25 mouse cellular contexts compared by ENCODE assay signal in the genomic region with DNA sequence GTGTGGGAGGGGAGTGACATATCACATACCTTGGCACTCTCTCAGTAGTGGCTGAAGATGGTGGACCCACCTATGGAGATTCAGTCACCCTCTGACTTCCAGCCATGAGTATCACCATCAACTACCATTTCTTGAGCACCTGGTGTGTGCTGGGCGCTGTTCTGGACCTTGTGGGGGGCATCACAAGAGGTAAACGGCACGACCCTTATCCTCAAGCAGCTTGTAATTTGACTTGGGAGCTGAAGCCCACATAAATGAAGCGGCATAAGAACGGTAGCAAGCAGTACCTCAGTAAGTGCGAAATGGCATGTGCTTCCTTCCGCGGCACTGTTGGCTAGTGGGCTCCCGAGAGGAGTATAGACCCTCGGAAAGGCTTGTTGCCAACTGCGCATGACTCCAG. TPM values are rescaled to one million over a fixed set of nuclear protein-coding genes. Genes with fewer than 3 reads are reported as not detected.
DNase-seq lines count a peak whose midpoint lies in the region; ATAC-seq and TF ChIP-seq lines count a peak whose summit lies in the region.
"Had no signal": no experiment of that assay in that cellular context is flagged by ENCODE, and none has a peak within 500 bp of the region (broad histone marks: within the 10 kb centered on the region; RNA-seq: fewer than 3 reads in every experiment).

No protein-coding gene starts in this region.

- no peak for TF ChIP-seq RAD21 in CH12.LX (IDR thresholded peaks at IDR 0.05; ENCODE audit: low read depth, low read length)

- H3K36me3 ChIP-seq in hindbrain, embryonic 10.5 days: no peaks in the 10 kb centered on the region
- no peaks in the 10 kb centered on the region for H3K36me3 ChIP-seq in hindbrain, postnatal 0 days (ENCODE audit: insufficient read depth, low read length)
- H3K36me3 ChIP-seq in midbrain, embryonic 11.5 days (ENCODE audit: control insufficient read depth, insufficient read depth, low read length): no peaks in the 10 kb centered on the region
- no peaks in the 10 kb centered on the region for H3K36me3 ChIP-seq in midbrain, embryonic 14.5 days (ENCODE audit: control insufficient read depth, insufficient read depth, low read length)
- peaks cover 0 to 6% of the 10 kb centered on the region in 2 experiments for H3K36me3 ChIP-seq in CH12.LX (replicated peaks in 1 of 2; ENCODE audit: control insufficient read depth in 1 of 2, insufficient read depth in 1 of 2, low read length in 1 of 2)
- no peaks in the 10 kb centered on the region for H3K36me3 ChIP-seq in embryonic facial prominence, embryonic 15.5 days
- H3K36me3 ChIP-seq: embryonic facial prominence, embryonic 12.5 days; limb, embryonic 15.5 days; midbrain, embryonic 15.5 days had no signal

- TF ChIP-seq EP300 in CH12.LX (IDR thresholded peaks at IDR 0.05; ENCODE audit: low read length): no peak

- H3K79me2 ChIP-seq in CH12.LX (replicated peaks; ENCODE audit: control insufficient read depth, extremely low read depth, insufficient read depth, poor library complexity, severe bottlenecking): no peaks in the 10 kb centered on the region

- peaks cover 17% of the 10 kb centered on the region for H3K27me3 ChIP-seq in hindbrain, embryonic 10.5 days (ENCODE audit: insufficient read depth, poor library complexity, severe bottlenecking)
- H3K27me3 ChIP-seq in hindbrain, postnatal 0 days (ENCODE audit: insufficient read depth, low read length): no peaks in the 10 kb centered on the region
- H3K27me3 ChIP-seq in midbrain, embryonic 11.5 days (ENCODE audit: control insufficient read depth, insufficient read depth, low read length): no peaks in the 10 kb centered on the region
- H3K27me3 ChIP-seq in midbrain, embryonic 14.5 days (ENCODE audit: control insufficient read depth, insufficient read depth, low read length): no peaks in the 10 kb centered on the region
- no peaks in the 10 kb centered on the region for H3K27me3 ChIP-seq in CH12.LX (replicated peaks)
- peaks cover 8% of the 10 kb centered on the region for H3K27me3 ChIP-seq in embryonic facial prominence, embryonic 15.5 days
- H3K27me3 ChIP-seq: embryonic facial prominence, embryonic 12.5 days had no signal

- TF ChIP-seq POLR2A in CH12.LX (IDR thresholded peaks at IDR 0.05; ENCODE audit: low read depth, low read length): no peak

- dilution Hi-C loops in CH12.LX (cut with MboI; ENCODE audit: extremely low pct_ligation_motif_present, extremely low pct_unique_long_range_greater_than_20kb, low sequenced_read_pairs): no loop called here

- H3K4me2 ChIP-seq in hindbrain, postnatal 0 days (ENCODE audit: low read depth, low read length): no peak overlapping the region
- no peak overlapping the region for H3K4me2 ChIP-seq in midbrain, embryonic 11.5 days
- no peak overlapping the region for H3K4me2 ChIP-seq in midbrain, embryonic 14.5 days (ENCODE audit: low read length)
- peak overlapping the region; percentile 97 for H3K4me2 ChIP-seq in CH12.LX (ENCODE audit: insufficient read depth, low read depth, poor library complexity, severe bottlenecking)
- H3K4me2 ChIP-seq in embryonic facial prominence, embryonic 15.5 days (replicated peaks): no peak overlapping the region

- WGBS in hindbrain, embryonic 10.5 days: 53% methylated on average over 11 of the region's 11 CpGs
- 61% methylated on average over 11 of the region's 11 CpGs for WGBS in hindbrain, postnatal 0 days
- WGBS in midbrain, embryonic 11.5 days: 51% methylated on average over 11 of the region's 11 CpGs
- WGBS in midbrain, embryonic 14.5 days: 49% methylated on average over 11 of the region's 11 CpGs
- 55% methylated on average over 11 of the region's 11 CpGs for WGBS in embryonic facial prominence, embryonic 15.5 days

- no peak overlapping the region for H3K27ac ChIP-seq in hindbrain, embryonic 10.5 days
- H3K27ac ChIP-seq in hindbrain, postnatal 0 days: no peak overlapping the region
- H3K27ac ChIP-seq in midbrain, embryonic 11.5 days (ENCODE audit: low read depth, low read length): no peak overlapping the region
- no peak overlapping the region for H3K27ac ChIP-seq in midbrain, embryonic 14.5 days (replicated peaks; ENCODE audit: low read depth, low read length)
- H3K27ac ChIP-seq in CH12.LX (ENCODE audit: insufficient read depth, low read depth): no peak overlapping the region
- no peak overlapping the region for H3K27ac ChIP-seq in embryonic facial prominence, embryonic 15.5 days (replicated peaks)
- H3K27ac ChIP-seq: embryonic facial prominence, embryonic 12.5 days; kidney, postnatal 0 days; limb, embryonic 15.5 days; midbrain, embryonic 15.5 days had no signal

- in situ Hi-C loops in CH12.LX (cut with MboI; ENCODE audit: low pct_ligation_motif_present, low pct_unique_long_range_greater_than_20kb, low sequenced_read_pairs): loop anchor here (10.0 kb wide), 1 partner anchor 47 kb away; no protein-coding TSS in a partner anchor

- H3K9ac ChIP-seq in hindbrain, postnatal 0 days (replicated peaks; ENCODE audit: low read length): no peak overlapping the region
- no peak overlapping the region for H3K9ac ChIP-seq in midbrain, embryonic 11.5 days (ENCODE audit: low read length)
- no peak overlapping the region for H3K9ac ChIP-seq in midbrain, embryonic 14.5 days (replicated peaks; ENCODE audit: low read length)
- H3K9ac ChIP-seq in CH12.LX (ENCODE audit: insufficient read depth, low read depth): no peak overlapping the region
- no peak overlapping the region for H3K9ac ChIP-seq in embryonic facial prominence, embryonic 15.5 days
- H3K9ac ChIP-seq: embryonic facial prominence, embryonic 12.5 days had no signal

- peaks cover 21% of the 10 kb centered on the region for H3K4me1 ChIP-seq in hindbrain, embryonic 10.5 days (replicated peaks)
- H3K4me1 ChIP-seq in hindbrain, postnatal 0 days (ENCODE audit: insufficient read depth, low read length): peaks cover 4% of the 10 kb centered on the region; the same call in 1 of the 2 replicates
- H3K4me1 ChIP-seq in midbrain, embryonic 11.5 days (ENCODE audit: control insufficient read depth, insufficient read depth, low read length): peaks cover 12% of the 10 kb centered on the region
- peaks cover 7% of the 10 kb centered on the region for H3K4me1 ChIP-seq in midbrain, embryonic 14.5 days (ENCODE audit: control insufficient read depth, insufficient read depth, low read length)
- H3K4me1 ChIP-seq in CH12.LX (ENCODE audit: control insufficient read depth in 1 of 2, insufficient read depth in 2 of 2): peaks cover 16 to 39% of the 10 kb centered on the region in 2 experiments
- H3K4me1 ChIP-seq in embryonic facial prominence, embryonic 15.5 days: peaks cover 13% of the 10 kb centered on the region

- no peak for ATAC-seq in hindbrain, postnatal 0 days
- ATAC-seq in midbrain, embryonic 11.5 days (ENCODE audit: low FRiP score): no peak
- ATAC-seq in midbrain, embryonic 14.5 days (ENCODE audit: low FRiP score, low TSS enrichment): no peak
- no peak for ATAC-seq in embryonic facial prominence, embryonic 15.5 days (ENCODE audit: insufficient number of reproducible peaks, low FRiP score, low TSS enrichment, low read depth)
- ATAC-seq: activated CD4-positive, CD25-positive, alpha-beta regulatory T cell, adult 4 months; midbrain, embryonic 15.5 days had no signal

- no peak for DNase-seq in hindbrain, embryonic 10.5 days (ENCODE audit: low spot score)
- DNase-seq in hindbrain, postnatal 0 days (ENCODE audit: low spot score): no peak
- peak; percentile 65 for DNase-seq in midbrain, embryonic 11.5 days (ENCODE audit: low spot score, missing footprints)
- no peak for DNase-seq in midbrain, embryonic 14.5 days
- no peak for DNase-seq in CH12.LX (ENCODE audit: extremely low read depth)
- no peak for DNase-seq in Muller cell, postnatal 12 days (ENCODE audit: inconsistent ontology term)
- no peak for DNase-seq in embryo, embryonic 10.5 days (ENCODE audit: low spot score)
- DNase-seq: adrenal gland, postnatal 10 days; cerebellum, adult 11 months; gastrocnemius, adult 2 months; heart, postnatal 14 days; kidney, adult 18-20 months; layer of hippocampus, postnatal 36 days; lung, embryonic 14.5 days; lung, postnatal 36 days; right cerebral cortex, adult 18-20 months; thymus, adult 2 months had no signal

- TF ChIP-seq CTCF in hindbrain, postnatal 0 days (IDR thresholded peaks at IDR 0.05; ENCODE audit: low read depth): no peak
- no peak for TF ChIP-seq CTCF in CH12.LX (conservative IDR thresholded peaks at IDR 0.05 in 1 of 2, IDR thresholded peaks at IDR 0.05 in 1 of 2; ENCODE audit: low read depth in 2 of 2, low read length in 2 of 2)

- H3K4me3 ChIP-seq in hindbrain, embryonic 10.5 days: 0 out of 2 replicates have a peak overlapping the region, but pooled peaks have one; percentile 86
- H3K4me3 ChIP-seq in hindbrain, postnatal 0 days (ENCODE audit: low read length): no peak overlapping the region
- H3K4me3 ChIP-seq in midbrain, embryonic 11.5 days (ENCODE audit: low read depth, low read length): no peak overlapping the region
- H3K4me3 ChIP-seq in midbrain, embryonic 14.5 days (replicated peaks; ENCODE audit: low read depth, low read length): no peak overlapping the region
- peak overlapping the region; percentile 9 to 31 (median 14) for H3K4me3 ChIP-seq in CH12.LX (replicated peaks in 1 of 3; ENCODE audit: low read depth in 2 of 3, low read length in 2 of 3, poor library complexity in 1 of 3)
- 0 out of 2 replicates have a peak overlapping the region, but pooled peaks have one; percentile 67 for H3K4me3 ChIP-seq in embryonic facial prominence, embryonic 15.5 days (replicated peaks)

- H3K9me3 ChIP-seq in hindbrain, embryonic 10.5 days: no peaks in the 10 kb centered on the region
- H3K9me3 ChIP-seq in hindbrain, postnatal 0 days (ENCODE audit: low read length): no peaks in the 10 kb centered on the region
- no peaks in the 10 kb centered on the region for H3K9me3 ChIP-seq in midbrain, embryonic 11.5 days (ENCODE audit: control insufficient read depth, low read length)
- no peaks in the 10 kb centered on the region for H3K9me3 ChIP-seq in midbrain, embryonic 14.5 days (ENCODE audit: control insufficient read depth, low read length)
- no peaks in the 10 kb centered on the region for H3K9me3 ChIP-seq in CH12.LX (replicated peaks; ENCODE audit: low read length)
- no peaks in the 10 kb centered on the region for H3K9me3 ChIP-seq in embryonic facial prominence, embryonic 15.5 days (replicated peaks)
- H3K9me3 ChIP-seq: embryonic facial prominence, embryonic 12.5 days; limb, embryonic 15.5 days; midbrain, embryonic 15.5 days had no signal

RNA-seq across cellular contexts. Expression of a gene that starts 1.2 kb away (rescaled TPM):
- 2.1 and 3.1 TPM in 2 replicates for polyA plus RNA-seq in hindbrain, embryonic 10.5 days (2016; fragmentation: Nextera tagmentation; extraction: Ambion mirVana)
- total RNA-seq in hindbrain, postnatal 0 days (2014; rRNA removed): 3.3 and 3.9 TPM in 2 replicates
- 3.9 and 4.0 TPM in 2 replicates for polyA plus RNA-seq in hindbrain, postnatal 0 days (2015; fragmentation: Nextera tagmentation; extraction: Ambion mirVana)
- polyA plus RNA-seq in midbrain, embryonic 11.5 days (2014; fragmentation: Nextera tagmentation; extraction: Ambion mirVana): 0.54 and 1.3 TPM in 2 replicates
- polyA plus RNA-seq in midbrain, embryonic 14.5 days (2014; fragmentation: Nextera tagmentation; extraction: Ambion mirVana): 2.4 and 3.4 TPM in 2 replicates
- total RNA-seq in CH12.LX (2012; rRNA removed): 1.2 and 1.8 TPM in 2 replicates
- total RNA-seq in CH12.LX (2014; rRNA removed): 1.1 and 1.6 TPM in 2 replicates
- polyA plus RNA-seq in CH12.LX (2012; ENCODE audit: insufficient read length, low read depth): 1.2 and 1.8 TPM in 2 replicates
- polyA plus RNA-seq in embryonic facial prominence, embryonic 15.5 days (2015; fragmentation: Nextera tagmentation; extraction: Ambion mirVana): 4.0 and 7.4 TPM in 2 replicates

RNA-seq across cellular contexts. Expression of a gene that starts 1.5 kb away (rescaled TPM):
- polyA plus RNA-seq in hindbrain, embryonic 10.5 days (2016; fragmentation: Nextera tagmentation; extraction: Ambion mirVana): 11.0 and 11.8 TPM in 2 replicates
- total RNA-seq in hindbrain, postnatal 0 days (2014; rRNA removed): 30.6 and 32.1 TPM in 2 replicates
- polyA plus RNA-seq in hindbrain, postnatal 0 days (2015; fragmentation: Nextera tagmentation; extraction: Ambion mirVana): 16.1 and 19.0 TPM in 2 replicates
- polyA plus RNA-seq in midbrain, embryonic 11.5 days (2014; fragmentation: Nextera tagmentation; extraction: Ambion mirVana): 8.5 and 8.6 TPM in 2 replicates
- polyA plus RNA-seq in midbrain, embryonic 14.5 days (2014; fragmentation: Nextera tagmentation; extraction: Ambion mirVana): 18.7 and 20.4 TPM in 2 replicates
- total RNA-seq in CH12.LX (2012; rRNA removed) (4.4 and 4.8 TPM in 2 replicates), CH12.LX (2014; rRNA removed) (3.0 and 3.5 TPM in 2 replicates)
- polyA plus RNA-seq in CH12.LX (2012; ENCODE audit: insufficient read length, low read depth): 10.1 and 10.2 TPM in 2 replicates
- 11.1 and 12.8 TPM in 2 replicates for polyA plus RNA-seq in embryonic facial prominence, embryonic 15.5 days (2015; fragmentation: Nextera tagmentation; extraction: Ambion mirVana)

RNA-seq across cellular contexts. Expression of a gene that starts 54.4 kb away (rescaled TPM):
- polyA plus RNA-seq in hindbrain, embryonic 10.5 days (2016; fragmentation: Nextera tagmentation; extraction: Ambion mirVana): 26.2 and 33.6 TPM in 2 replicates
- 58.9 and 64.9 TPM in 2 replicates for total RNA-seq in hindbrain, postnatal 0 days (2014; rRNA removed)
- 24.7 and 25.6 TPM in 2 replicates for polyA plus RNA-seq in hindbrain, postnatal 0 days (2015; fragmentation: Nextera tagmentation; extraction: Ambion mirVana)
- polyA plus RNA-seq in midbrain, embryonic 11.5 days (2014; fragmentation: Nextera tagmentation; extraction: Ambion mirVana): 49.1 and 54.5 TPM in 2 replicates
- 49.8 and 58.1 TPM in 2 replicates for polyA plus RNA-seq in midbrain, embryonic 14.5 days (2014; fragmentation: Nextera tagmentation; extraction: Ambion mirVana)
- total RNA-seq in CH12.LX (2012; rRNA removed) (34.9 and 35.8 TPM in 2 replicates), CH12.LX (2014; rRNA removed) (35.5 and 41.6 TPM in 2 replicates)
- 87.1 and 104 TPM in 2 replicates for polyA plus RNA-seq in CH12.LX (2012; ENCODE audit: insufficient read length, low read depth)
- polyA plus RNA-seq in embryonic facial prominence, embryonic 15.5 days (2015; fragmentation: Nextera tagmentation; extraction: Ambion mirVana): 33.7 and 34.3 TPM in 2 replicates

RNA-seq across cellular contexts. Expression of a gene that starts 58.4 kb away (rescaled TPM):
- not detected in 2 replicates for polyA plus RNA-seq in hindbrain, embryonic 10.5 days (2016; fragmentation: Nextera tagmentation; extraction: Ambion mirVana)
- 0.16 and 0.54 TPM in 2 replicates for total RNA-seq in hindbrain, postnatal 0 days (2014; rRNA removed)
- polyA plus RNA-seq in hindbrain, postnatal 0 days (2015; fragmentation: Nextera tagmentation; extraction: Ambion mirVana): 0.96 and 1.6 TPM in 2 replicates
- polyA plus RNA-seq in midbrain, embryonic 11.5 days (2014; fragmentation: Nextera tagmentation; extraction: Ambion mirVana): 0.18 and 0.55 TPM in 2 replicates
- 0.34 TPM in 1 of 2 replicates, not detected in the other for polyA plus RNA-seq in midbrain, embryonic 14.5 days (2014; fragmentation: Nextera tagmentation; extraction: Ambion mirVana)
- total RNA-seq in CH12.LX (2012; rRNA removed) (not detected in 2 replicates), CH12.LX (2014; rRNA removed) (not detected in 2 replicates)
- polyA plus RNA-seq in CH12.LX (2012; ENCODE audit: insufficient read length, low read depth): not detected in 2 replicates
- polyA plus RNA-seq in embryonic facial prominence, embryonic 15.5 days (2015; fragmentation: Nextera tagmentation; extraction: Ambion mirVana): 4.4 and 5.1 TPM in 2 replicates
- total RNA-seq: ES-E14; gastrocnemius, adult 2 months; layer of hippocampus, adult 18-20 months; layer of hippocampus, postnatal 36 days had no signal
- polyA plus RNA-seq: activated CD4-positive, CD25-positive, alpha-beta regulatory T cell, adult 4 months had no signal

Comparison
In these comparisons a context has a peak if more than half of its experiments do, and no peak if none do; other contexts are left out.
1. H3K4me3 ChIP-seq: peak in hindbrain, embryonic 10.5 days (single experiment), CH12.LX (3 of 3) and embryonic facial prominence, embryonic 15.5 days (single experiment); none in hindbrain, postnatal 0 days (single experiment), midbrain, embryonic 11.5 days (single experiment) and midbrain, embryonic 14.5 days (single experiment).